ENCODE assay signal across 24 mouse cellular contexts in genomic region chr14:100134304-100134703, GRCm38 (mm10).
DNase-seq lines count a peak whose midpoint lies in the region; ATAC-seq lines count a peak whose summit lies in the region.
"Had no signal": no experiment of that assay in that cellular context is flagged by ENCODE, and none has a peak within 500 bp of the region (broad histone marks: within the 10 kb centered on the region; RNA-seq: fewer than 3 reads in every experiment).

No protein-coding gene starts in this region.

- H3K4me3 ChIP-seq in embryonic facial prominence, embryonic 11.5 days (ENCODE audit: low read depth, low read length): no peak overlapping the region
- no peak overlapping the region for H3K4me3 ChIP-seq in embryonic facial prominence, embryonic 10.5 days
- no peak overlapping the region for H3K4me3 ChIP-seq in kidney, embryonic 16.5 days (ENCODE audit: low read length)
- no peak overlapping the region for H3K4me3 ChIP-seq in liver, embryonic 15.5 days (replicated peaks)
- H3K4me3 ChIP-seq: forebrain, embryonic 15.5 days; heart, embryonic 13.5 days; left cerebral cortex, adult 2 months; limb, embryonic 15.5 days; midbrain, embryonic 10.5 days had no signal

- H3K27ac ChIP-seq in embryonic facial prominence, embryonic 11.5 days (replicated peaks; ENCODE audit: low read depth, low read length): no peak overlapping the region
- no peak overlapping the region for H3K27ac ChIP-seq in embryonic facial prominence, embryonic 10.5 days (replicated peaks)
- H3K27ac ChIP-seq in kidney, embryonic 16.5 days (ENCODE audit: low read length): no peak overlapping the region
- H3K27ac ChIP-seq in liver, embryonic 15.5 days (replicated peaks): no peak overlapping the region
- H3K27ac ChIP-seq: forebrain, embryonic 15.5 days; heart, embryonic 13.5 days; hindbrain, postnatal 0 days; left cerebral cortex, adult 2 months; limb, embryonic 15.5 days; macrophage; midbrain, embryonic 10.5 days had no signal

- no peak overlapping the region for H3K4me2 ChIP-seq in embryonic facial prominence, embryonic 11.5 days (ENCODE audit: low read depth, low read length)
- no peak overlapping the region for H3K4me2 ChIP-seq in kidney, embryonic 16.5 days (replicated peaks; ENCODE audit: low read depth, low read length)
- no peak overlapping the region; the same call in 1 of the 2 replicates for H3K4me2 ChIP-seq in liver, embryonic 15.5 days
- H3K4me2 ChIP-seq: forebrain, embryonic 15.5 days; heart, embryonic 13.5 days; limb, embryonic 15.5 days had no signal

- DNase-seq in embryonic facial prominence, embryonic 11.5 days (ENCODE audit: low spot score): peak; percentile 11
- DNase-seq in embryonic facial prominence, embryonic 10.5 days (ENCODE audit: low spot score): no peak
- peak; percentile 14 for DNase-seq in liver
- no peak for DNase-seq in heart, adult 9 months (ENCODE audit: low spot score in 2 of 2)
- no peak for DNase-seq in thymus, adult 18-20 months
- DNase-seq in thymus, postnatal 36 days: no peak
- DNase-seq: adrenal gland, postnatal 14 days; cerebellum, adult 2 months; cerebellum, postnatal 25 days; heart, adult 11 months; heart, postnatal 14 days; layer of hippocampus, adult 9-11 months; thymus, postnatal 14 days had no signal

- no peak overlapping the region for H3K9ac ChIP-seq in embryonic facial prominence, embryonic 11.5 days (replicated peaks; ENCODE audit: low read length)
- no peak overlapping the region for H3K9ac ChIP-seq in kidney, embryonic 16.5 days (replicated peaks; ENCODE audit: low read length)
- H3K9ac ChIP-seq in liver, embryonic 15.5 days: no peak overlapping the region
- H3K9ac ChIP-seq: forebrain, embryonic 15.5 days; heart, embryonic 13.5 days; limb, embryonic 15.5 days had no signal

- no peaks in the 10 kb centered on the region for H3K27me3 ChIP-seq in embryonic facial prominence, embryonic 11.5 days (ENCODE audit: control insufficient read depth, insufficient read depth, low read length)
- no peaks in the 10 kb centered on the region for H3K27me3 ChIP-seq in embryonic facial prominence, embryonic 10.5 days (replicated peaks; ENCODE audit: low read depth, poor library complexity, severe bottlenecking)
- H3K27me3 ChIP-seq in kidney, embryonic 16.5 days (ENCODE audit: insufficient read depth, low read length): no peaks in the 10 kb centered on the region
- no peaks in the 10 kb centered on the region for H3K27me3 ChIP-seq in liver, embryonic 15.5 days
- H3K27me3 ChIP-seq: forebrain, embryonic 15.5 days; heart, embryonic 13.5 days; limb, embryonic 15.5 days had no signal

- no peaks in the 10 kb centered on the region for H3K36me3 ChIP-seq in embryonic facial prominence, embryonic 11.5 days (replicated peaks; ENCODE audit: control insufficient read depth, insufficient read depth, low read depth, low read length)
- no peaks in the 10 kb centered on the region; the same call in 1 of the 2 replicates for H3K36me3 ChIP-seq in embryonic facial prominence, embryonic 10.5 days (replicated peaks)
- H3K36me3 ChIP-seq in kidney, embryonic 16.5 days (ENCODE audit: insufficient read depth, low read length): no peaks in the 10 kb centered on the region
- H3K36me3 ChIP-seq in liver, embryonic 15.5 days (replicated peaks): no peaks in the 10 kb centered on the region
- H3K36me3 ChIP-seq: forebrain, embryonic 15.5 days; heart, embryonic 13.5 days; limb, embryonic 15.5 days; midbrain, embryonic 10.5 days had no signal

- WGBS in embryonic facial prominence, embryonic 11.5 days: 72% methylated on average over 9 of the region's 9 CpGs
- WGBS in embryonic facial prominence, embryonic 10.5 days: 83% methylated on average over 9 of the region's 9 CpGs
- WGBS in kidney, embryonic 16.5 days: 32% methylated on average over 9 of the region's 9 CpGs
- 70% methylated on average over 9 of the region's 9 CpGs for WGBS in liver, embryonic 15.5 days (ENCODE audit: insufficient replicate concordance)

- no peaks in the 10 kb centered on the region for H3K9me3 ChIP-seq in embryonic facial prominence, embryonic 11.5 days (replicated peaks; ENCODE audit: control insufficient read depth, low read length)
- H3K9me3 ChIP-seq in embryonic facial prominence, embryonic 10.5 days: no peaks in the 10 kb centered on the region
- no peaks in the 10 kb centered on the region for H3K9me3 ChIP-seq in kidney, embryonic 16.5 days (ENCODE audit: low read length)
- H3K9me3 ChIP-seq in liver, embryonic 15.5 days (replicated peaks): no peaks in the 10 kb centered on the region
- H3K9me3 ChIP-seq: forebrain, embryonic 15.5 days; heart, embryonic 13.5 days; limb, embryonic 15.5 days; midbrain, embryonic 10.5 days had no signal

- H3K4me1 ChIP-seq in embryonic facial prominence, embryonic 11.5 days (ENCODE audit: control insufficient read depth, insufficient read depth, low read length): no peaks in the 10 kb centered on the region
- peaks cover 2% of the 10 kb centered on the region; the same call in 1 of the 2 replicates for H3K4me1 ChIP-seq in embryonic facial prominence, embryonic 10.5 days
- H3K4me1 ChIP-seq in kidney, embryonic 16.5 days (ENCODE audit: insufficient read depth, low read length): no peaks in the 10 kb centered on the region
- no peaks in the 10 kb centered on the region for H3K4me1 ChIP-seq in liver, embryonic 15.5 days (replicated peaks)
- H3K4me1 ChIP-seq: forebrain, embryonic 15.5 days; heart, embryonic 13.5 days; limb, embryonic 15.5 days; midbrain, embryonic 10.5 days had no signal

- ATAC-seq in embryonic facial prominence, embryonic 11.5 days (replicated peaks; ENCODE audit: insufficient number of reproducible peaks, low FRiP score, low TSS enrichment, low read depth): no peak
- ATAC-seq in kidney, embryonic 16.5 days (ENCODE audit: low FRiP score, low TSS enrichment): peak; percentile 57; the same call in 1 of the 2 replicates
- peak; percentile 83 for ATAC-seq in liver, embryonic 15.5 days (ENCODE audit: insufficient read depth)
- ATAC-seq: forebrain, embryonic 15.5 days; hindbrain, postnatal 0 days; intestine, postnatal 0 days; lung, postnatal 0 days had no signal

Comparison
In these comparisons a context has a peak if more than half of its experiments do, and no peak if none do; other contexts are left out.
1. DNase-seq: peak in embryonic facial prominence, embryonic 11.5 days (single experiment) and liver (single experiment); none in embryonic facial prominence, embryonic 10.5 days (single experiment), heart, adult 9 months (0 of 2), thymus, adult 18-20 months (0 of 2) and thymus, postnatal 36 days (0 of 2).